Mouse (Mus musculus) megakaryocyte-erythroid progenitor cell, adult 5 weeks (primary cell): ENCODE measurements around the gene Atp6v0b. TPM values are rescaled to one million over a fixed set of nuclear protein-coding genes. Genes with fewer than 3 reads are reported as not detected.

Source experiments
- polyA plus RNA-seq: library from polyadenylated mRNA; stranded (reverse); fragments of >175 nt; gene quantifications from 2 replicates; pipeline ENCODE4 v1.2.3, GENCODE M21; 2012

The Atp6v0b gene
- 289 and 357 TPM in 2 replicates for polyA plus RNA-seq

DNA sequence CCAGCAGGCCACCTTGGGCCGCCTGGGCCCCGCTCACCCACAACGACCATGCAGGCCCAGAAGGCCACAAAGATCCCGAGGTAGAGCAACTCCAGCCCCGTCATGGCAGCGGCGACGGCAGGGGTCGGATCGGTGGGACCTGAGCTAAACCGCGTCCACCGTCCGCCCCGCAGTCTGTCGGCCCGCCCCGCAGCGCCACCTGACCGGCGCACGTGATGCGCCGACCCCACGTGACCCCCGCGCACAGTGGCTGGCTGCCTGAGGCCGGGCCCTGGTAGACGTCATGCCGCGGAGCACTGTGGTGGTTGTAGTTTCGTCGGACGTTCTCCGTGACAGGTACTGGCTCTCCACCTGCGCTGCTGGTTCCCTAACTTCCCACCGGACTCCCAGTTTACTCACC, at the start of gene Atp6v0b:
Gene Atp6v0b (minus strand): TSS at position 201 of the 400 bp plus-strand sequence.

DNA sequence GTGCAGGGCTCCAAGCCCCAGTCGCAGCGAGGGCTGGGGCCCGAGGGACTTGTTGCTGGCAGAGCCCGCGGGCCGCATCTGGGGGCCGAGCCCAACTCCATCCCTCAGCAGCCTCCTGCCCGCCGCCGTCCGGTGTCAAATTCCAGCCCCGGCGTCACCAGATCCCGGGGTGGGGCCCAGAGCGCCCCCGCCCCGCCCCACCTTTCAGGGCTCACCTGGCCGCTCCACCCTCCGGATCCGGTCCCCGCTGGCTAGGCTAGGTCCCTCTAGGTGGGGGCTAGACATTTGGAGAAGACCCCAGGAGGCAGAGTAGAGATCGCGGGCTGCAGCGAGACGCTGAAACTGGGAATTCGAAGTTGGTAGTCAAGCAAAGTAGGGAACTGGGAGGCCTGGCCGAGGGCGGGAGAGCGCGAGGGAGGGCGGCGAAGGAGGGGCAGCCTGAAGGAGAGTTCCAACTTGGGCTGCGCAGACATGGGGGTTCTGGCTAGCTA, 42.3 kb upstream of the Atp6v0b start, which contains the start of gene Artn:
Gene Artn (minus strand): TSS at position 373 of the 491 bp plus-strand sequence.

GRCm38 (mm10) chr4:117914591-117915442, 27.7 kb upstream of the Atp6v0b start, which contains the start of gene Ipo13:
Gene Ipo13 (minus strand): TSS chr4:117914999.

GRCm38 (mm10) chr4:117891738-117892161, 4.6 kb upstream of the Atp6v0b start, which contains the start of gene Dph2:
Gene Dph2 (minus strand): TSS chr4:117892032.

GRCm38 (mm10) chr4:117882701-117883691, 4.1 kb downstream of the Atp6v0b start, which contains the start of gene B4galt2:
Gene B4galt2 (minus strand): TSS chr4:117883487.

GRCm38 (mm10) chr4:117872471-117872886, 14.7 kb downstream of the Atp6v0b start, which contains the start of gene Ccdc24:
Gene Ccdc24 (minus strand): TSS chr4:117872557.

GRCm38 (mm10) chr4:117834457-117834844, 52.7 kb downstream of the Atp6v0b start, which contains the start of gene Slc6a9:
Gene Slc6a9 (plus strand): TSS chr4:117834506.

Other genes starting within 250 kb of the Atp6v0b start
- gene Dmap1, start 205.1 kb downstream of the Atp6v0b start, polyA plus RNA-seq = 30.7 and 31.2 TPM in 2 replicates
- gene Gm12845, start 162.9 kb downstream of the Atp6v0b start, polyA plus RNA-seq = not detected in 2 replicates
- gene Klf17, start 121.7 kb downstream of the Atp6v0b start, polyA plus RNA-seq = not detected in 2 replicates
- 1.1 and 1.2 TPM in 2 replicates for gene Slc6a9, start 52.8 kb downstream of the Atp6v0b start, polyA plus RNA-seq
- not detected in 2 replicates for gene Ccdc24, start 14.8 kb downstream of the Atp6v0b start, polyA plus RNA-seq
- 0.61 and 0.83 TPM in 2 replicates for gene B4galt2, start 3.8 kb downstream of the Atp6v0b start, polyA plus RNA-seq
- gene Dph2, start 4.7 kb upstream of the Atp6v0b start, polyA plus RNA-seq = 11.4 and 13.0 TPM in 2 replicates
- gene Ipo13, start 27.7 kb upstream of the Atp6v0b start, polyA plus RNA-seq = 20.6 and 24.3 TPM in 2 replicates
- gene Artn, start 42.4 kb upstream of the Atp6v0b start, polyA plus RNA-seq = 0.20 and 0.26 TPM in 2 replicates
- 20.1 and 22.8 TPM in 2 replicates for gene St3gal3, start 247.6 kb upstream of the Atp6v0b start, polyA plus RNA-seq